Comparison of ENCODE assay signal across 9 mouse cellular contexts in genomic region chr16:31589576-31589975, GRCm38 (mm10).
A peak's percentile ranks its signal among the peaks of the same experiment; 100 is the strongest.
DNase-seq lines count a peak whose midpoint lies in the region; ATAC-seq and TF ChIP-seq lines count a peak whose summit lies in the region.
"Had no signal": no experiment of that assay in that cellular context is flagged by ENCODE, and none has a peak within 500 bp of the region (broad histone marks: within the 10 kb centered on the region; RNA-seq: fewer than 3 reads in every experiment).

No protein-coding gene starts in this region.

- peaks cover 19% of the 10 kb centered on the region for H3K4me1 ChIP-seq in midbrain, embryonic 11.5 days (ENCODE audit: control insufficient read depth, insufficient read depth, low read length)
- H3K4me1 ChIP-seq in midbrain, embryonic 16.5 days (ENCODE audit: control insufficient read depth, insufficient read depth, low read length): peaks cover 16% of the 10 kb centered on the region

- H3K9ac ChIP-seq in midbrain, embryonic 11.5 days (ENCODE audit: low read length): no peak overlapping the region
- H3K9ac ChIP-seq in midbrain, embryonic 16.5 days (ENCODE audit: low read depth, low read length): no peak overlapping the region

- H3K4me3 ChIP-seq in midbrain, embryonic 11.5 days (ENCODE audit: low read depth, low read length): no peak overlapping the region
- no peak overlapping the region for H3K4me3 ChIP-seq in midbrain, embryonic 16.5 days (ENCODE audit: low read depth, low read length)
- H3K4me3 ChIP-seq in left cerebral cortex, adult 2 months: no peak overlapping the region

- ATAC-seq in midbrain, embryonic 11.5 days (ENCODE audit: low FRiP score): no peak
- ATAC-seq in midbrain, embryonic 16.5 days: no peak

- intact Hi-C loops in left cerebral cortex, adult 2 months (cut with DNase I): no loop called here

- no peak overlapping the region for H3K27ac ChIP-seq in midbrain, embryonic 11.5 days (ENCODE audit: low read depth, low read length)
- H3K27ac ChIP-seq in midbrain, embryonic 16.5 days (ENCODE audit: low read length): no peak overlapping the region
- no peak overlapping the region for H3K27ac ChIP-seq in left cerebral cortex, adult 2 months

- no peak overlapping the region for H3K4me2 ChIP-seq in midbrain, embryonic 11.5 days
- no peak overlapping the region for H3K4me2 ChIP-seq in midbrain, embryonic 16.5 days (ENCODE audit: low read length)

- DNase-seq in gastrocnemius, adult 18-20 months (ENCODE audit: low spot score): peak; percentile 78
- no peak for DNase-seq in gastrocnemius, postnatal 4 days (ENCODE audit: low spot score in 2 of 2)
- peak; percentile 78 for DNase-seq in midbrain, embryonic 11.5 days (ENCODE audit: low spot score, missing footprints)
- DNase-seq in gastrocnemius, postnatal 25 days: peak; percentile 65
- peak; percentile 20 for DNase-seq in retina, postnatal 1 day
- no peak for DNase-seq in cerebellum, adult 11-12 months
- DNase-seq in left cerebral cortex, adult 2 months (ENCODE audit: extremely low spot score in 1 of 2, low spot score in 2 of 2): no peak
- DNase-seq: kidney, postnatal 36 days had no signal

- no peaks in the 10 kb centered on the region for H3K36me3 ChIP-seq in midbrain, embryonic 11.5 days (ENCODE audit: control insufficient read depth, insufficient read depth, low read length)
- no peaks in the 10 kb centered on the region for H3K36me3 ChIP-seq in midbrain, embryonic 16.5 days (ENCODE audit: control insufficient read depth, insufficient read depth, low read length)

- TF ChIP-seq CTCF in left cerebral cortex, adult 2 months (IDR thresholded peaks at IDR 0.05): no peak

- WGBS in midbrain, embryonic 11.5 days: 15% methylated on average over 6 of the region's 6 CpGs
- WGBS in midbrain, embryonic 16.5 days: 21% methylated on average over 6 of the region's 6 CpGs

- no peaks in the 10 kb centered on the region for H3K9me3 ChIP-seq in midbrain, embryonic 11.5 days (ENCODE audit: control insufficient read depth, low read length)
- no peaks in the 10 kb centered on the region for H3K9me3 ChIP-seq in midbrain, embryonic 16.5 days (replicated peaks; ENCODE audit: control insufficient read depth, low read length, poor library complexity, severe bottlenecking)

- no peaks in the 10 kb centered on the region for H3K27me3 ChIP-seq in midbrain, embryonic 11.5 days (ENCODE audit: control insufficient read depth, insufficient read depth, low read length)
- H3K27me3 ChIP-seq in midbrain, embryonic 16.5 days (ENCODE audit: control insufficient read depth, insufficient read depth, low read depth, low read length): no peaks in the 10 kb centered on the region

Comparison
In these comparisons a context has a peak if more than half of its experiments do, and no peak if none do; other contexts are left out.
1. DNase-seq: peak in gastrocnemius, adult 18-20 months (single experiment), midbrain, embryonic 11.5 days (single experiment), gastrocnemius, postnatal 25 days (single experiment) and retina, postnatal 1 day (single experiment); none in gastrocnemius, postnatal 4 days (0 of 2), cerebellum, adult 11-12 months (single experiment) and left cerebral cortex, adult 2 months (0 of 2).